Mouse (Mus musculus): ENCODE data around the gene Hk2. TPM values are rescaled to one million over a fixed set of nuclear protein-coding genes. Genes with fewer than 3 reads are reported as not detected.
A peak's percentile ranks its signal among the peaks of the same experiment; 100 is the strongest.

Hk2 gene
- polyA plus RNA-seq, 1 experiment from 2014 or later, result 6.4 TPM

GRCm38 (mm10) chr6:82740868-82741517, 33.3 kb downstream of the Hk2 start:
- Histone ChIP-seq H3K4me2 (ENCODE audit: low read depth, low read length) (no peak overlapping the region), H3K27me3 (ENCODE audit: control insufficient read depth, insufficient read depth, low read depth, low read length) (no peaks in the 10 kb centered on the region), H3K27ac (ENCODE audit: low read length) (0 out of 2 replicates have a peak overlapping the region, but pooled peaks have one; percentile 12), H3K4me1 (ENCODE audit: control insufficient read depth, low read depth, low read length) (peaks cover 3% of the 10 kb centered on the region; the same call in 1 of the 2 replicates), H3K9ac (ENCODE audit: low read depth, low read length) (no peak overlapping the region), H3K36me3 (ENCODE audit: control insufficient read depth, insufficient read depth) (no peaks in the 10 kb centered on the region; the same call in 1 of the 2 replicates), H3K9me3 (replicated peaks; ENCODE audit: control insufficient read depth, low read length) (no peaks in the 10 kb centered on the region), H3K4me3 (ENCODE audit: low read depth, low read length) (no peak overlapping the region)
- WGBS (ENCODE audit: insufficient replicate concordance), result 65% methylated on average over 8 of the region's 8 CpGs
- no peak for ATAC-seq (ENCODE audit: low read depth)

- no peaks in the 10 kb centered on the region for H3K9me3 ChIP-seq (replicated peaks; ENCODE audit: control insufficient read depth, low read length)
- H3K4me1 ChIP-seq (ENCODE audit: control insufficient read depth, low read depth, low read length), result peaks cover 3% of the 10 kb centered on the region; the same call in 1 of the 2 replicates
- H3K27me3 ChIP-seq (ENCODE audit: control insufficient read depth, insufficient read depth, low read depth, low read length), result no peaks in the 10 kb centered on the region
- H3K4me2 ChIP-seq (ENCODE audit: low read depth, low read length), result peak overlapping the region; percentile 46
- no peak; the same call in 1 of the 2 replicates for ATAC-seq (ENCODE audit: low read depth)
- H3K9ac ChIP-seq (ENCODE audit: low read depth, low read length), result no peak overlapping the region
- no peak overlapping the region for H3K27ac ChIP-seq (ENCODE audit: low read length)
- H3K4me3 ChIP-seq (ENCODE audit: low read depth, low read length), result no peak overlapping the region
- WGBS (ENCODE audit: insufficient replicate concordance), result 15% methylated on average over 6 of the region's 6 CpGs
- H3K36me3 ChIP-seq (ENCODE audit: control insufficient read depth, insufficient read depth), result no peaks in the 10 kb centered on the region; the same call in 1 of the 2 replicates
Measured at GRCm38 (mm10) chr6:82740269-82740668, 34.0 kb downstream of the Hk2 start.

GRCm38 (mm10) chr6:82737634-82738540, 36.4 kb downstream of the Hk2 start:
- Histone ChIP-seq H3K4me3 (ENCODE audit: low read depth, low read length) (no peak overlapping the region), H3K4me1 (ENCODE audit: control insufficient read depth, low read depth, low read length) (peaks cover 3% of the 10 kb centered on the region; the same call in 1 of the 2 replicates), H3K36me3 (ENCODE audit: control insufficient read depth, insufficient read depth) (no peaks in the 10 kb centered on the region; the same call in 1 of the 2 replicates), H3K27me3 (ENCODE audit: control insufficient read depth, insufficient read depth, low read depth, low read length) (no peaks in the 10 kb centered on the region), H3K9ac (ENCODE audit: low read depth, low read length) (no peak overlapping the region), H3K4me2 (ENCODE audit: low read depth, low read length) (no peak overlapping the region), H3K9me3 (replicated peaks; ENCODE audit: control insufficient read depth, low read length) (no peaks in the 10 kb centered on the region), H3K27ac (ENCODE audit: low read length) (no peak overlapping the region)
- ATAC-seq (ENCODE audit: low read depth), result no peak
- WGBS (ENCODE audit: insufficient replicate concordance), result 79% methylated on average over 27 of the region's 27 CpGs

GRCm38 (mm10) chr6:82736626-82737600, 37.3 kb downstream of the Hk2 start:
- Histone ChIP-seq H3K9ac (ENCODE audit: low read depth, low read length) (no peak overlapping the region), H3K4me3 (ENCODE audit: low read depth, low read length) (no peak overlapping the region), H3K4me2 (ENCODE audit: low read depth, low read length) (no peak overlapping the region), H3K27ac (ENCODE audit: low read length) (no peak overlapping the region), H3K36me3 (ENCODE audit: control insufficient read depth, insufficient read depth) (no peaks in the 10 kb centered on the region; the same call in 1 of the 2 replicates), H3K9me3 (replicated peaks; ENCODE audit: control insufficient read depth, low read length) (no peaks in the 10 kb centered on the region), H3K27me3 (ENCODE audit: control insufficient read depth, insufficient read depth, low read depth, low read length) (no peaks in the 10 kb centered on the region), H3K4me1 (ENCODE audit: control insufficient read depth, low read depth, low read length) (peaks cover 3% of the 10 kb centered on the region; the same call in 1 of the 2 replicates)
- WGBS (ENCODE audit: insufficient replicate concordance), result 83% methylated on average over 25 of the region's 25 CpGs
- no peak for ATAC-seq (ENCODE audit: low read depth)

- H3K4me3 ChIP-seq (ENCODE audit: low read depth, low read length), result no peak overlapping the region
- ATAC-seq (ENCODE audit: low read depth), result no peak
- H3K9me3 ChIP-seq (replicated peaks; ENCODE audit: control insufficient read depth, low read length), result no peaks in the 10 kb centered on the region
- H3K27me3 ChIP-seq (ENCODE audit: control insufficient read depth, insufficient read depth, low read depth, low read length), result no peaks in the 10 kb centered on the region
- H3K4me1 ChIP-seq (ENCODE audit: control insufficient read depth, low read depth, low read length), result peaks cover 1% of the 10 kb centered on the region; the same call in 1 of the 2 replicates
- no peaks in the 10 kb centered on the region; the same call in 1 of the 2 replicates for H3K36me3 ChIP-seq (ENCODE audit: control insufficient read depth, insufficient read depth)
- H3K9ac ChIP-seq (ENCODE audit: low read depth, low read length), result no peak overlapping the region
- no peak overlapping the region for H3K27ac ChIP-seq (ENCODE audit: low read length)
- 74% methylated on average over 7 of the region's 7 CpGs for WGBS (ENCODE audit: insufficient replicate concordance)
- H3K4me2 ChIP-seq (ENCODE audit: low read depth, low read length), result no peak overlapping the region
Measured at GRCm38 (mm10) chr6:82735347-82735746, 38.9 kb downstream of the Hk2 start.

- no peaks in the 10 kb centered on the region for H3K27me3 ChIP-seq (ENCODE audit: control insufficient read depth, insufficient read depth, low read depth, low read length)
- no peak overlapping the region for H3K4me3 ChIP-seq (ENCODE audit: low read depth, low read length)
- H3K4me2 ChIP-seq (ENCODE audit: low read depth, low read length), result no peak overlapping the region
- H3K9ac ChIP-seq (ENCODE audit: low read depth, low read length), result no peak overlapping the region
- 80% methylated on average over 21 of the region's 21 CpGs for WGBS (ENCODE audit: insufficient replicate concordance)
- ATAC-seq (ENCODE audit: low read depth), result no peak
- H3K36me3 ChIP-seq (ENCODE audit: control insufficient read depth, insufficient read depth), result no peaks in the 10 kb centered on the region
- H3K9me3 ChIP-seq (replicated peaks; ENCODE audit: control insufficient read depth, low read length), result no peaks in the 10 kb centered on the region
- no peaks in the 10 kb centered on the region for H3K4me1 ChIP-seq (ENCODE audit: control insufficient read depth, low read depth, low read length)
- no peak overlapping the region for H3K27ac ChIP-seq (ENCODE audit: low read length)
Measured at GRCm38 (mm10) chr6:82728635-82729034, 45.6 kb downstream of the Hk2 start.

GRCm38 (mm10) chr6:82727206-82727605, 47.0 kb downstream of the Hk2 start:
- no peak overlapping the region for H3K9ac ChIP-seq (ENCODE audit: low read depth, low read length)
- H3K27me3 ChIP-seq (ENCODE audit: control insufficient read depth, insufficient read depth, low read depth, low read length), result no peaks in the 10 kb centered on the region
- H3K9me3 ChIP-seq (replicated peaks; ENCODE audit: control insufficient read depth, low read length), result no peaks in the 10 kb centered on the region
- no peaks in the 10 kb centered on the region for H3K36me3 ChIP-seq (ENCODE audit: control insufficient read depth, insufficient read depth)
- H3K4me1 ChIP-seq (ENCODE audit: control insufficient read depth, low read depth, low read length), result no peaks in the 10 kb centered on the region
- 80% methylated on average over 13 of the region's 13 CpGs for WGBS (ENCODE audit: insufficient replicate concordance)
- H3K4me3 ChIP-seq (ENCODE audit: low read depth, low read length), result no peak overlapping the region
- no peak overlapping the region for H3K27ac ChIP-seq (ENCODE audit: low read length)
- H3K4me2 ChIP-seq (ENCODE audit: low read depth, low read length), result no peak overlapping the region
- ATAC-seq (ENCODE audit: low read depth), result no peak

GRCm38 (mm10) chr6:82723321-82723720, 50.9 kb downstream of the Hk2 start:
- Histone ChIP-seq H3K4me3 (ENCODE audit: low read depth, low read length) (no peak overlapping the region), H3K9ac (ENCODE audit: low read depth, low read length) (no peak overlapping the region), H3K4me2 (ENCODE audit: low read depth, low read length) (no peak overlapping the region), H3K4me1 (ENCODE audit: control insufficient read depth, low read depth, low read length) (no peaks in the 10 kb centered on the region), H3K9me3 (replicated peaks; ENCODE audit: control insufficient read depth, low read length) (no peaks in the 10 kb centered on the region), H3K27ac (ENCODE audit: low read length) (no peak overlapping the region), H3K36me3 (ENCODE audit: control insufficient read depth, insufficient read depth) (no peaks in the 10 kb centered on the region), H3K27me3 (ENCODE audit: control insufficient read depth, insufficient read depth, low read depth, low read length) (no peaks in the 10 kb centered on the region)
- ATAC-seq (ENCODE audit: low read depth), result no peak
- 58% methylated on average over 5 of the region's 5 CpGs for WGBS (ENCODE audit: insufficient replicate concordance)
